Mouse (Mus musculus) forebrain, embryonic 10.5 days (tissue): ENCODE data around the gene Gpr179. TPM values are rescaled to one million over a fixed set of nuclear protein-coding genes. Genes with fewer than 3 reads are reported as not detected.
A peak's percentile ranks its signal among the peaks of the same experiment; 100 is the strongest.

Source experiments
- DNase-seq: peaks from one replicate; pipeline ENCODE4 v3.0.0-alpha.2; 2017; ENCODE audit warnings: low spot score; ENCODE audit errors: extremely low spot score
- H3K27ac ChIP-seq: fragments of 300-500 bp; sonication (generic); 2 replicates; pipeline ENCODE4 v1.5.1; 2016; ENCODE audit warnings: mild to moderate bottlenecking
- H3K27me3 ChIP-seq: fragments of 300-500 bp; sonication (generic); 2 replicates; pipeline ENCODE4 v1.6.1; 2016; ENCODE audit warnings: mild to moderate bottlenecking; ENCODE audit not compliant: poor library complexity, severe bottlenecking
- H3K36me3 ChIP-seq: fragments of 300-500 bp; sonication (generic); replicated peaks from 2 replicates; pipeline ENCODE4 v1.6.1; 2016; ENCODE audit warnings: mild to moderate bottlenecking, moderate library complexity
- H3K4me1 ChIP-seq: fragments of 300-500 bp; sonication (generic); 2 replicates; pipeline ENCODE4 v1.6.1; 2016
- H3K4me3 ChIP-seq: fragments of 300-500 bp; sonication (generic); 2 replicates; pipeline ENCODE4 v1.5.1; 2016; ENCODE audit warnings: mild to moderate bottlenecking, moderate library complexity
- H3K9me3 ChIP-seq: fragments of 300-500 bp; sonication (generic); 2 replicates; pipeline ENCODE4 v1.6.1; 2016; ENCODE audit warnings: mild to moderate bottlenecking, moderate library complexity
- WGBS: fragments of 180-500 bp; shearing (Covaris S2); methylation state at CpG from one replicate; pipeline ENCODE4 v1.1.7; 2016; 5-methylcytosine and 5-hydroxymethylcytosine counted together
- polyA plus RNA-seq: library from polyadenylated mRNA; unstranded; fragments of >200 nt; fragmentation: Nextera tagmentation; extraction: Ambion mirVana; gene quantifications from 2 replicates; pipeline ENCODE4 v1.2.1, GENCODE M21; 2016

Gpr179 gene
- polyA plus RNA-seq, 1 experiment from 2014 or later: 0.04 TPM

- no peaks in the 10 kb centered on the region for H3K36me3 ChIP-seq
- H3K9me3 ChIP-seq: no peaks in the 10 kb centered on the region
- 14% methylated on average over 2 of the region's 2 CpGs for WGBS
- DNase-seq: peak; percentile 36
- H3K27me3 ChIP-seq: peaks cover 12% of the 10 kb centered on the region; the same call in 1 of the 2 replicates
- peak overlapping the region; percentile 48 for H3K27ac ChIP-seq
- peak overlapping the region; percentile 11; the same call in 1 of the 2 replicates for H3K4me3 ChIP-seq
- peaks cover 32% of the 10 kb centered on the region for H3K4me1 ChIP-seq
Observed at GRCm38 (mm10) chr11:97350035-97350434, 1.8 kb downstream of the Gpr179 start.

DNA sequence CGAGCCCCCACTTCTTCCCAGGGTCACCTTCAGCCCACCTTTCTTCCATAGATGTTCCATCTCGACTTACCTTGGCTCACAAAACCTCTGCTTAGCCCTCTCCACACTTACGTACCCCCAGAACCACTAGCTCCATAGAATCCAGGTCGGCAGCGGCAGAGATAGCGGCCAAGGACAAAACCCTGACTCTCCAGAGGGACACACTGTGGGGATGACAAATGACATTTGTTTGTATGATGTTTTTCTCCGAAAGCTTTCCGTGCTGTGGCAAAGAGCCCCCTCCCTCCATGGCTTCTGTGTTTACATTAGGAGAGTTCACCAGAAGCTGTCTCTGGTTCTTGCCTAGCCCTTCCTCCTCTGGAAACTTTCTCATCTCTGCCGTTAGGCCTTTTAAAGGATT is 4.6 kb downstream of the Gpr179 start:
- no peak for DNase-seq
- WGBS: 88% methylated on average over 9 of the region's 9 CpGs

GRCm38 (mm10) chr11:97346383-97346782 is 5.5 kb downstream of the Gpr179 start:
- no peak for DNase-seq
- Histone ChIP-seq H3K4me3 (no peak overlapping the region), H3K36me3 (no peaks in the 10 kb centered on the region), H3K27ac (no peak overlapping the region), H3K27me3 (peaks cover 18% of the 10 kb centered on the region; the same call in 1 of the 2 replicates), H3K9me3 (no peaks in the 10 kb centered on the region), H3K4me1 (peaks cover 32% of the 10 kb centered on the region)
- 90% methylated on average over 9 of the region's 9 CpGs for WGBS

More for the DNA sequence above, 4.6 kb downstream of the Gpr179 start:
- Histone ChIP-seq H3K4me3 (no peak overlapping the region), H3K36me3 (no peaks in the 10 kb centered on the region), H3K27me3 (peaks cover 24% of the 10 kb centered on the region; the same call in 1 of the 2 replicates), H3K27ac (no peak overlapping the region), H3K4me1 (peaks cover 42% of the 10 kb centered on the region), H3K9me3 (no peaks in the 10 kb centered on the region)

GRCm38 (mm10) chr11:97345446-97345845 is 6.4 kb downstream of the Gpr179 start:
- no peak overlapping the region for H3K27ac ChIP-seq
- H3K4me1 ChIP-seq: peaks cover 23% of the 10 kb centered on the region
- peaks cover 13% of the 10 kb centered on the region; the same call in 1 of the 2 replicates for H3K27me3 ChIP-seq
- 82% methylated on average over 10 of the region's 10 CpGs for WGBS
- no peak for DNase-seq
- no peaks in the 10 kb centered on the region for H3K9me3 ChIP-seq
- no peaks in the 10 kb centered on the region for H3K36me3 ChIP-seq
- no peak overlapping the region for H3K4me3 ChIP-seq

- H3K9me3 ChIP-seq: no peaks in the 10 kb centered on the region
- H3K27ac ChIP-seq: no peak overlapping the region
- no peaks in the 10 kb centered on the region for H3K36me3 ChIP-seq
- peaks cover 19% of the 10 kb centered on the region for H3K27me3 ChIP-seq
- WGBS: 27% methylated on average over 17 of the region's 17 CpGs
- no peak overlapping the region for H3K4me3 ChIP-seq
- H3K4me1 ChIP-seq: peaks cover 12% of the 10 kb centered on the region
- no peak for DNase-seq
Observed at GRCm38 (mm10) chr11:97343619-97344018, 8.3 kb downstream of the Gpr179 start.

DNA sequence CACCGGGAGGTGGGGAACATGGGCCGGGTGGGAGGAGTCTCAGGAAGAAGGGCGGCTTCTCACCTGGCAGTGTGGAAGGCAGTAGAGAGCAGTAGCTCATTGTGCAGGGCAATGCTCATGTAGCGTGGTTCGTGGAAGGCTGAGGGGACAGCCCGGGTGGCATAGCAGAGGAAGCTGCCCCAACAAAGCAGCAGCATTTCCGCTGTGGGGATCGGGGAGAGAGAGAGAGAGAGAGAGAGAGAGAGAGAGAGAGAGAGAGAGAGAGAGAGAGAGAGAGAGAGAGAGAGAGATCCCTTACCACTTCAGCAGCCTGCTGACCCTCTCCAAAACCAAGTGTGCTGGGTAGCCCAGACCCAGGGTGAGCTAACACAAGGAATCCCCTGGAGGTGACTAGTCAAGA is 8.7 kb downstream of the Gpr179 start:
- DNase-seq: no peak

DNA sequence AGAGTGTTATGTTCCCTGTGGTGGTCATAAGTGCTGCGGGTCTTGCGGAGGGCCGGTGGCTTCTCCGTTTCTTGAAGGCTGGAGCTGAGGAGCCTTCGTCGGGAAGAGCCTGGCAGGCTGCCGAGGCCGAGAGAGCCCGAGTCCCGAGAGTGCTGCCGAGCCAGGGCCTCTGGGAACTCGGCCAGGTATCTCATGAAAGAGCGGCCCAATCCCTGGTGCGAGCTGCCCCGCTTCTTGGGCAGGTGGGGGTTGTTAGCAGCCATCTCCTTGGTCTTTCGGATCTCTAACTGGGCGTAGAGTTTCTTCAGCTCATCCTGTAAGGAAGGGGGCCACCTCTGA is 12.9 kb downstream of the Gpr179 start:
- Histone ChIP-seq H3K4me3 (no peak overlapping the region), H3K27ac (no peak overlapping the region)

More for the DNA sequence above, 8.7 kb downstream of the Gpr179 start:
- 48% methylated on average over 8 of the region's 8 CpGs for WGBS
- H3K4me1 ChIP-seq: peaks cover 12% of the 10 kb centered on the region
- H3K4me3 ChIP-seq: no peak overlapping the region
- peaks cover 23% of the 10 kb centered on the region for H3K27me3 ChIP-seq
- no peaks in the 10 kb centered on the region for H3K36me3 ChIP-seq
- H3K27ac ChIP-seq: no peak overlapping the region
- H3K9me3 ChIP-seq: no peaks in the 10 kb centered on the region

DNA sequence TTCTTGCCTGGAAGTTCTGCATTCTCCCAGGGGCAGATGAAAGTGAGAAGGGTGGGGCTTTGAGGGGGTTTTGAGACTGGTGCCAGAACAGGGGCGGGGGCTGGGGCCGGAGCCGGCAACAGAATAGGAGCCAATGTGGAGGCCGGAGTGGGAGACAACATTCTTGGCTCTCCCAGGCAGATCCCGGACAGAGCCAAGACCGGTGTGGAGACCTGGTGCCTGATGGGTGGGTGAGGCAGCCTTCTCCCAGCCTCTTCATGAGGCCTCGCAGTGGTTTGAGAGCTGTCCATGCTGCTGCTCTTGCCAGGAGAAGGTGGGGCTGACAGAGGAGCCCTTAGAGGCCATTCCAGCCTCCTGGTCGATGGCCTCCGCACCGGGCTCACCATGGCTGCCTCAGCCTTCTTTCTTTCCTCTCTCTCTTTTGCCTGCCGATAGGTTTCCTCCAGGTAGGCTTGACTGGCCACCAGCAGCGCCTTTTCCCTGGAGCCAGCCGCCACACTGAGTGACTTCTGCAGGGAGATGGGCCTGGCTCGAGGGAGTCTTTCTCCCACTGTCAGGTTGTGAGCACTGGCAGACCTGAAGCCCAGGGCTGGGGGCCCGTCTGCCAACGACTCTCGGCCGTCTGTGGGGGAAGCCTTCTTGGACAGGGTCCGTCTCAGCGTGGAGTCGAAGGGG is 13.4 kb downstream of the Gpr179 start:
- no peak for DNase-seq
- Histone ChIP-seq H3K4me1 (peaks cover 22% of the 10 kb centered on the region), H3K27ac (no peak overlapping the region), H3K36me3 (no peaks in the 10 kb centered on the region), H3K27me3 (peaks cover 39% of the 10 kb centered on the region), H3K4me3 (no peak overlapping the region), H3K9me3 (no peaks in the 10 kb centered on the region)
- WGBS: 66% methylated on average over 21 of the region's 21 CpGs

More for the DNA sequence above, 12.9 kb downstream of the Gpr179 start:
- Histone ChIP-seq H3K27me3 (peaks cover 44% of the 10 kb centered on the region), H3K36me3 (no peaks in the 10 kb centered on the region), H3K9me3 (no peaks in the 10 kb centered on the region), H3K4me1 (peaks cover 27% of the 10 kb centered on the region)
- WGBS: 43% methylated on average over 17 of the region's 17 CpGs
- DNase-seq: no peak

- Histone ChIP-seq H3K4me3 (no peak overlapping the region), H3K27me3 (peaks cover 32% of the 10 kb centered on the region), H3K9me3 (no peaks in the 10 kb centered on the region), H3K4me1 (peaks cover 27% of the 10 kb centered on the region), H3K27ac (no peak overlapping the region), H3K36me3 (no peaks in the 10 kb centered on the region)
- DNase-seq: no peak
- WGBS: 84% methylated on average over 12 of the region's 12 CpGs
Observed at GRCm38 (mm10) chr11:97337363-97337762, 14.5 kb downstream of the Gpr179 start.

GRCm38 (mm10) chr11:97336751-97337345 is 15.0 kb downstream of the Gpr179 start:
- WGBS: 75% methylated on average over 14 of the region's 14 CpGs
- Histone ChIP-seq H3K9me3 (no peaks in the 10 kb centered on the region), H3K36me3 (0 out of 2 replicates have a peak, but pooled peaks cover 2% of the 10 kb centered on the region), H3K4me3 (no peak overlapping the region), H3K4me1 (peaks cover 32% of the 10 kb centered on the region), H3K27me3 (peaks cover 32% of the 10 kb centered on the region), H3K27ac (no peak overlapping the region)
- no peak for DNase-seq

DNA sequence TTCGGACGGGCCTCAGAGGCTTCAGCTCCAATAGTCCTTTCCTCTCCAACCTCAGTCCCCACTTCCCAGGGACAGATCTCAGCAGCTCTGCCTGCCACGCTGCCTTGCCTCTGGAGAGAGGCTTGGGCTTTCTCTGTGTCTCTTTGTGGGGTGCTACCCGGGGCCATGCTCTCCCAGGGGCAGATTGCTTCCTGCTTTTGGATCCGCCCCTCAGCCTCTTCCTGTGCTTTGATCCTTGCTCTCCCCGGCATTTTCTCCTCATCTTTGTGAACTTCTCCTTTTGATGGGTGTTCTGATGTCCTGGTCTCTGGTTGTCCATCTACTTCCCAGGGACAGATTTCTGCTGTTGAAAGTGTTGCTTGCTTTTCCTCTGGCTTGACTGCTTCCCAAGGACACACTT is 15.6 kb downstream of the Gpr179 start:
- peaks cover 3% of the 10 kb centered on the region; the same call in 1 of the 2 replicates for H3K36me3 ChIP-seq
- H3K27me3 ChIP-seq: peaks cover 32% of the 10 kb centered on the region
- WGBS: 62% methylated on average over 6 of the region's 6 CpGs
- no peaks in the 10 kb centered on the region for H3K9me3 ChIP-seq
- no peak overlapping the region for H3K27ac ChIP-seq
- H3K4me3 ChIP-seq: no peak overlapping the region
- H3K4me1 ChIP-seq: peaks cover 38% of the 10 kb centered on the region
- no peak for DNase-seq

DNA sequence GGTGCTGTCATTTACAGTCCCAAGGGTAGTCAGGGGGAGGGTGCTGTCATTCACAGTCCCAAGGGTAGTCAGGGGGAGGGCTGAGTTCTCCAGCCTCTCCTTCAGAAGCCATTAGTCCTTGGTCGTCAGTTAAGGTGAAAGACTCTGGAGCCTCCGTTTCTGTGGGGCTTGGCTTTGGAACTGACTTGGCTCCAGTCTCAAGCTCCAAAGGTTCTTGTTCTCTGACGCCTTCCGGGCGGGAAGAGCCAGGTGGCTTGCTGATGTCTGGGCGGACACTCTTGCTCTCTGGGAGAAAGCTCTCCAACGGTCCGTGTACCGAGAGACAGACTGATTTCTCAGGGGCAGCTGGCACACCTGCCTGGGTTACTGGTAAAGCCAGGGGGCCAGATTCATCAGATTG is 17.5 kb downstream of the Gpr179 start:
- no peaks in the 10 kb centered on the region for H3K9me3 ChIP-seq
- H3K27ac ChIP-seq: no peak overlapping the region
- peaks cover 38% of the 10 kb centered on the region for H3K4me1 ChIP-seq
- peaks cover 32% of the 10 kb centered on the region for H3K27me3 ChIP-seq
- 90% methylated on average over 9 of the region's 9 CpGs for WGBS
- peaks cover 16% of the 10 kb centered on the region for H3K36me3 ChIP-seq
- no peak for DNase-seq
- H3K4me3 ChIP-seq: no peak overlapping the region

GRCm38 (mm10) chr11:97333896-97334295 is 18.0 kb downstream of the Gpr179 start:
- Histone ChIP-seq H3K27me3 (peaks cover 29% of the 10 kb centered on the region), H3K4me1 (peaks cover 38% of the 10 kb centered on the region)
- DNase-seq: no peak

More at GRCm38 (mm10) chr11:97333896-97334295, 18.0 kb downstream of the Gpr179 start:
- Histone ChIP-seq H3K36me3 (peaks cover 21% of the 10 kb centered on the region), H3K9me3 (no peaks in the 10 kb centered on the region), H3K4me3 (no peak overlapping the region), H3K27ac (no peak overlapping the region)
- WGBS: 82% methylated on average over 1 of the region's 1 CpGs
